In genomic region chr5:31984369-31984961, GRCm38 (mm10) we compare ENCODE assay signal across 11 mouse cellular contexts.
DNase-seq lines count a peak whose midpoint lies in the region; ATAC-seq and TF ChIP-seq lines count a peak whose summit lies in the region.
"Had no signal": no experiment of that assay in that cellular context is flagged by ENCODE, and none has a peak within 500 bp of the region (broad histone marks: within the 10 kb centered on the region; RNA-seq: fewer than 3 reads in every experiment).

No protein-coding gene starts in this region.

- H3K9ac ChIP-seq in heart, embryonic 16.5 days (ENCODE audit: low read length) = no peak overlapping the region
- H3K9ac ChIP-seq in midbrain, embryonic 11.5 days (ENCODE audit: low read length) = no peak overlapping the region
- H3K9ac ChIP-seq in hindbrain, postnatal 0 days (replicated peaks; ENCODE audit: low read length) = no peak overlapping the region
- H3K9ac ChIP-seq: limb, embryonic 13.5 days; neural tube, embryonic 12.5 days had no signal

- no peak overlapping the region for H3K4me3 ChIP-seq in heart, embryonic 16.5 days (ENCODE audit: low read length)
- no peak overlapping the region for H3K4me3 ChIP-seq in embryonic fibroblast, embryonic 13.5 days (ENCODE audit: insufficient read depth, low read length)
- H3K4me3 ChIP-seq in midbrain, embryonic 11.5 days (ENCODE audit: low read depth, low read length) = no peak overlapping the region
- no peak overlapping the region for H3K4me3 ChIP-seq in hindbrain, postnatal 0 days (ENCODE audit: low read length)
- H3K4me3 ChIP-seq: limb, embryonic 13.5 days; neural tube, embryonic 12.5 days had no signal

- TF ChIP-seq POLR2A in embryonic fibroblast, embryonic 13.5 days (IDR thresholded peaks at IDR 0.05; ENCODE audit: low read depth, low read length) = no peak

- no peak for ATAC-seq in heart, embryonic 16.5 days (replicated peaks; ENCODE audit: extremely low read depth, insufficient read depth, low FRiP score)
- ATAC-seq in monocyte, adult 5-6 weeks (replicated peaks; ENCODE audit: insufficient number of reproducible peaks, low FRiP score, low TSS enrichment, poor library complexity, severe bottlenecking) = peak; percentile 90
- ATAC-seq in midbrain, embryonic 11.5 days (ENCODE audit: low FRiP score) = no peak
- no peak for ATAC-seq in hindbrain, postnatal 0 days

- WGBS in heart, embryonic 16.5 days = 70% methylated on average over 13 of the region's 13 CpGs
- WGBS in midbrain, embryonic 11.5 days = 92% methylated on average over 13 of the region's 13 CpGs
- 87% methylated on average over 13 of the region's 13 CpGs for WGBS in hindbrain, postnatal 0 days

- no peaks in the 10 kb centered on the region for H3K9me3 ChIP-seq in heart, embryonic 16.5 days (replicated peaks; ENCODE audit: control insufficient read depth, low read length)
- H3K9me3 ChIP-seq in midbrain, embryonic 11.5 days (ENCODE audit: control insufficient read depth, low read length) = no peaks in the 10 kb centered on the region
- H3K9me3 ChIP-seq in hindbrain, postnatal 0 days (ENCODE audit: low read length) = no peaks in the 10 kb centered on the region
- H3K9me3 ChIP-seq: limb, embryonic 13.5 days; neural tube, embryonic 12.5 days had no signal

- TF ChIP-seq CTCF in embryonic fibroblast, embryonic 13.5 days (IDR thresholded peaks at IDR 0.05; ENCODE audit: borderline replicate concordance, insufficient read depth, low read length) = no peak
- no peak for TF ChIP-seq CTCF in hindbrain, postnatal 0 days (IDR thresholded peaks at IDR 0.05; ENCODE audit: low read depth)

- DNase-seq in heart, postnatal 25 days (ENCODE audit: low spot score) = no peak
- DNase-seq in T-cell, adult 2 months (ENCODE audit: low spot score) = peak; percentile 35
- no peak for DNase-seq in midbrain, embryonic 11.5 days (ENCODE audit: low spot score, missing footprints)
- no peak for DNase-seq in spleen, postnatal 36 days (ENCODE audit: low spot score in 2 of 2)
- no peak for DNase-seq in hindbrain, postnatal 0 days (ENCODE audit: low spot score)
- DNase-seq: cerebellum, postnatal 36 days had no signal

- no peaks in the 10 kb centered on the region for H3K27me3 ChIP-seq in heart, embryonic 16.5 days (ENCODE audit: control insufficient read depth, insufficient read depth, low read length)
- no peaks in the 10 kb centered on the region for H3K27me3 ChIP-seq in midbrain, embryonic 11.5 days (ENCODE audit: control insufficient read depth, insufficient read depth, low read length)
- H3K27me3 ChIP-seq in hindbrain, postnatal 0 days (ENCODE audit: insufficient read depth, low read length) = no peaks in the 10 kb centered on the region
- H3K27me3 ChIP-seq: limb, embryonic 13.5 days; neural tube, embryonic 12.5 days had no signal

- no peak overlapping the region for H3K4me2 ChIP-seq in heart, embryonic 16.5 days (ENCODE audit: low read depth, low read length)
- H3K4me2 ChIP-seq in midbrain, embryonic 11.5 days = no peak overlapping the region
- no peak overlapping the region for H3K4me2 ChIP-seq in hindbrain, postnatal 0 days (ENCODE audit: low read depth, low read length)
- H3K4me2 ChIP-seq: limb, embryonic 13.5 days; neural tube, embryonic 12.5 days had no signal

- H3K27ac ChIP-seq in heart, embryonic 16.5 days (ENCODE audit: low read length) = 0 out of 2 replicates have a peak overlapping the region, but pooled peaks have one; percentile 10
- H3K27ac ChIP-seq in embryonic fibroblast, embryonic 13.5 days (ENCODE audit: insufficient read depth, low read length) = peak overlapping the region; percentile 96
- no peak overlapping the region for H3K27ac ChIP-seq in midbrain, embryonic 11.5 days (ENCODE audit: low read depth, low read length)
- H3K27ac ChIP-seq in hindbrain, postnatal 0 days = no peak overlapping the region
- H3K27ac ChIP-seq: limb, embryonic 13.5 days; neural tube, embryonic 12.5 days had no signal

- no peaks in the 10 kb centered on the region for H3K36me3 ChIP-seq in heart, embryonic 16.5 days (ENCODE audit: control insufficient read depth, insufficient read depth)
- no peaks in the 10 kb centered on the region for H3K36me3 ChIP-seq in midbrain, embryonic 11.5 days (ENCODE audit: control insufficient read depth, insufficient read depth, low read length)
- H3K36me3 ChIP-seq in hindbrain, postnatal 0 days (ENCODE audit: insufficient read depth, low read length) = no peaks in the 10 kb centered on the region
- H3K36me3 ChIP-seq: limb, embryonic 13.5 days; neural tube, embryonic 12.5 days had no signal

- peaks cover 6% of the 10 kb centered on the region for H3K4me1 ChIP-seq in heart, embryonic 16.5 days (ENCODE audit: control insufficient read depth, insufficient read depth, low read length)
- H3K4me1 ChIP-seq in embryonic fibroblast, embryonic 13.5 days (ENCODE audit: control insufficient read depth, insufficient read depth, low read length) = peaks cover 20% of the 10 kb centered on the region
- H3K4me1 ChIP-seq in midbrain, embryonic 11.5 days (ENCODE audit: control insufficient read depth, insufficient read depth, low read length) = no peaks in the 10 kb centered on the region
- H3K4me1 ChIP-seq in hindbrain, postnatal 0 days (ENCODE audit: insufficient read depth, low read length) = no peaks in the 10 kb centered on the region
- H3K4me1 ChIP-seq: neural tube, embryonic 12.5 days had no signal

- intact Hi-C loops in heart, postnatal 25 days (cut with DNase I) = no loop called here

Comparison
In these comparisons a context has a peak if more than half of its experiments do, and no peak if none do; other contexts are left out.
1. H3K27ac ChIP-seq: peak in heart, embryonic 16.5 days (single experiment) and embryonic fibroblast, embryonic 13.5 days (single experiment); none in midbrain, embryonic 11.5 days (single experiment) and hindbrain, postnatal 0 days (single experiment).